Mouse (Mus musculus) frontal cortex, postnatal 36 days (tissue): ENCODE data around the gene Trim14.

Source experiments
- DNase-seq, 2 experiments: peaks; one replicate each; pipeline ENCODE4 v3.0.0; 2022; ENCODE audit warnings: low spot score in 2 of 2

The Trim14 gene

DNA sequence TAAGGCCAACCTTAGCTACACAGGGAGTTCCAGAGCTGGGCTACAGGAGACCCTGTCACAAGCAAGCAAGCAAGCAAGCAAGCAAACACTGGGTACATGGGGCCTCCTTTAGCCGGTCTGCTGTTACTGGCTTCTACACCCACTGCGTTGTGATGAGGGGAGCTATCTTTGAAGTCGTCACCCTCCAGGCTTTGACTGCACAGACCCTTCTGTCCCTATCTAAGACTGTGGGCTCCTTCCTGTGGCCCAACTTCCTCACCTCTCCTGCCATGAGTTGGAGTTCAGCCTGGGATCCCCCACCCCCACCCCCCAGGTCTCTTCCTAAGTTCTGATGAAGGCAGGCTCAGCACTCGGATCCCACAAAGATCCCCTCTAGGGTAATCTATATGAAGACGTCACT lies 26.1 kb upstream of the Trim14 start:
- no peak for DNase-seq

DNA sequence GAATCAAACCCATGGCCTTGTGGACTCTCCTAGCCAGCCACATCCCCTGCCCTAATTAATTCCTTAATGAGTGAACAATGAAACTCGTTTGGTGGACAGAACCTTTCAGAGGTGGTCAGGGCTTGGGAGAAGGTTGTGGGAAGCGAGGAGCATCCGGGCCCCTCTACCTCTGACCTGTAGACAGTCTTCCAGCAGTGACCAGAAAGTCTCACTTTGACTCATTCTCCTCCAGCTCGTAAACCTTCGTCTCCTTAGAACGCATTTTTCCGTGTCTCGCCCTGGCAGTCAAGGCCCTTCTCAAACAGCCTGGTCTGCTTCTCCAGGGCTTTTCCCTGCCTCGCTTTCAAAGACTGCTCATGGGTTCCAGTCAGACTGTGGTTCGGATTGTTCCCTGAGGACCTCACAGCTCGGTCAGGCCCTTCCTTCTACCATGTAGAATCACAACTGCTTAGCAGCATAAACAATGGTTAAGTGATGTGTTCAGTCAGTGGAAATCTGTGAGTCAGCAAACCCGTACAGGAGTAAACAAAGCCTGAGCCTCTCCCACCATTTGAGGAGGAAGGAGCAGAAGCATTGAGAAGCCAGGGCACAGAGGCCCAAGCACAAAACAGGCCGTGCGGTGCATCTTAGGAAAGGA lies 24.2 kb upstream of the Trim14 start:
- DNase-seq = no peak

DNA sequence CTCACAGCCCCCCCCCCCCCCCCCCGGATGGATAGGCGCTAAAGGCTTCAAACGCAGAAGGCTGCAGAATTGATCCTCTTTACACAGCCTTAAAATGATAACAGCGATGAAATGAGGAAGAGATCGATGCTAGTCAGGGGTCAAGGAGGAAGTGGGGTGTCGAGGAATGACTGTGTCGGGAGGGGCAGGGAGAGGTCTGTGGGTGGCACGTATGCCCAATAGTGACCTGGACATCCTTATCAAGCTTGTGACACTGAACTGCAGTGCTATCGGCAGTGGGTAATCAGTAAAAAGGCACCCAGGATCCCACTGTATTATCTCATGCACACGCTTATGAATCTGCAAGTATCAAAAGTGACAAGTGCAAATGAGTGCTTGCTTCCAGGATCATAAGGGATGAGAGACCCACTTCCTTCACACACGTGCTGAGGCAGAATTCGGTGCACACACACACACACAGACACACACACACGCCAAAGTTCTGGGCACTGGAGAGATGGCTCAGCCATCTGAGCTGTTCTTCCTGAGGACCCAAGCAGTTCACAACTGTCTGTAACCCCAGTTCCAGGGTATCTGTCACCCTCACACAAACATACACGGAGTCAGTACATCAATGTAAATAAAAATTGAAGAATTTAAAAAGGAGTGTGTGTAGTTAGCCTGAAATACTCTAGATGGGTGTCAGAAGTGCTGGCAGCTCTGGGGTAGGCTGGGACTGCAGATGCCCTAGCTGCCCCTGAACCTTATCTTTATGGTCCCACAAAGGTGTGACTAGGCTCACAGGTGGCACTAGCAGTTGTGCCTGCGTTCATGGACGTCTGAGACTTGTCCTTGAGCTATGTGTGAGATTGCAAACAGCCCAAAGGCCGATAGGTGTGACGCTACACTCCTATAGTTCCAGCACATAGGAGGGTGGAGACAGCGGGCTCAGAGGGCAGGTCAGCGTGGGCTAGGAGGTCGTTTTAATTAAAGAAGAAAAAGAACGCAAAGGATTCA lies 23.0 kb upstream of the Trim14 start:
- no peak for DNase-seq

DNA sequence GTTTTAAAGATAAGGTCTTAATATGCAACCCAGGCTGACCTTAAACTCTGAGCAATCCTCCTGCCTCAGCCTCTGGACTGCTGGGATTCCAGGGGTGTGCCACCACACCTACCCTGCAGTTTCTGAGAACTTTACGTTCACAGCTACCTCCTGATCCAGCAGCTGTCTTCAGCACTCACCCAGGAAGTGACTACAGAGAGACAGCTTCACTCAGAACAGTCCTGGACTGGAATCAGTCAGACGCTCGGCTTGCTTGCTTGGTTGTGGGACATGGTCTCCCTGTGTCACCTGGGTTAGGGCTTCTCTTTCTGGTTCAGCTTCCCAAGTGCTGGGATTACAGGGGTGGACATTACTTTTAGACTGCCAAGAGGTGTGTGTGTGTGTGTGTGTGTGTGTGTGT lies 21.0 kb upstream of the Trim14 start:
- no peak for DNase-seq

DNA sequence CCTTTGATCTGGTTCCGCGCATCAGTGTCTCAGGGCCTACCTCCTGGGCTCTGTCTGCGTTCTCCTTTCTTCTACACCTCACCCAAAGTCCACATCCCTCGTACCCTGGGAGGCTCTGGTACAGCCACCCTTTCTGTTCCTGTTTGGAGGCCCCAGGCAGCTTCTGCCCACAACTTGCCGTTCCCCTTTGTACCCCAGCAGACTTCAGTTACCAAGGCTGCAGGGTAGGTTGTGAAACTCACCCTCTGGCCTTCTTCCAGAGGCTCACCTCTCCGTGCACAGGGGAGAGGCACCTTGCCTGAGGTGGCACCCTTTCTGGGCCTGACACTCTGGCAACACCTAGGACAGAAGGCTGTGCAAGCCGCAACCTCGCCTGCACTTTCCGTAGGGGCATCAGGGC lies 19.8 kb upstream of the Trim14 start:
- DNase-seq = no peak

DNA sequence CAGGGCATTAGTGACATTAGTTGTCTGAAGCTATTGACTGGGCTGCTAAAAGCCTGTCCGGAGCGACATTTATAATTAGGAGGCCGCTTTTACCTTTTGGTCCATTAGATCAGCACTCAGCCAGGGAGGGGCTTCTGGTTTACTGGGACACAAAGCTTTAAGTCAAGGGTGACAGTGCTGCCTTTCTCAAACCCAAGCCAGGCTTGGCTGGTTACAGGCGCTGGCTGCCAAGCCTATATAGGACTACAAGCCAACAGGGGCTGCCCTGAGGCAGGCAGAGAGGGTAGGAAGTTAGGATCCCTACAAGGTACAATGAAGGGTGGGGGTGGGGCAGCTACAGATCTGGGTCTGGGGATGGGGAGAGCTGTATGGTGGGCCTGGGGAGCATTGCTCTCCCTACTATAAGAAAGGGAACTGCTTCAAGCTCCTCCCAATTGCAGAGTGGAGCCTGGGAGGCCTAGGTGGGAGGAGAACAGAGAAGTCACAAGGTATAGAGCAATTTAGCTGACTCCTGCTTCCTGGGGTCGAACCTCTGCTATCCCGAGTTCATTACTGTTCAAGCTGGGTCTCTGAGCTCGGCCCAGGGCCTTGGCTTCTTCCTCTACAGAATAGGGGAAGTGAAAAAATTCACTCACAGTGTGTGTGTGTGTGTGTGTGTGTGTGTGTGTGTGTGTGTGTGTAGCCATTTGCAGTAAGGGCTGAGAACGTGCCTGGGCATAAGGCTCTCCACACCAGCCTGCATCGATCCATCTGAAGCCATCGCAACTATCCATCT lies 18.5 kb upstream of the Trim14 start:
- no peak for DNase-seq

DNA sequence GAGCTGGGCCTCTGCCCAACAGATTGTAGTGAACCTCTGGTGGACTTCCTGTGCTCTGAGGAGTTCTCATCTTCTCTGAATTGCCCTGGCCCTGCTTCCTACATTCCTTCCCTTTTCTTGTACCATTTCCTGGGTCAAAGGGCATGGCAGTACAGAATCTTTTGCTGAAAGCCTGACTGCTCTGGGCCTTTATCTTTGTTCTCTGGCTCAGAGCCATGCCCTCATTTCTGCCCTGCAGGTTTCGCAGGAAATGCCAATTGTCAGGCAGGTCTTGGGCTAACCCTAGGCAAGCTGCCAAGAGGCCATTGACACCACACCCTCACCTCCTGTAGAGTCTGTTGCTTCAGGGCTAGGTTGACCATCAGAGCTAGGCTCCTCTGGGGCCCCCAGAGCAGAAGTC lies 17.9 kb upstream of the Trim14 start:
- no peak for DNase-seq

DNA sequence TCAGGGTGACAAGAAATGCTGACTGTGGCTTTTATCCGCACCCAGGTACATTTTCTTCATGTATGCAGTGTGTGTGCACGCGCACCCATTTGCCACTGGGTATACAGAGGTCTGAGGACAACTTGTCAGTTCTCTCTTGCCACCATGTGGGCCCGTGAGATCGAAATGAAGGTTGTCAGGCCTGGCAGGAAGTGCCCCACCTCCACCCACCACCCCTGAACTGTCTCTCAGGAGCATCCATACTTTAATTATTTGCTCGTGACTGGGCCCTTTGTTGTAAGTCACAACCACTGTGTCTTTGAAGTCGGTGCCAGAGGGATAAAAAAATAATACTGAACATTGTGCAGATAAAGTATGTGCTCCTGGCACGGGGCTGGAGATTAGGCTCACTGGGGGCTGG lies 14.5 kb upstream of the Trim14 start:
- no peak for DNase-seq

DNA sequence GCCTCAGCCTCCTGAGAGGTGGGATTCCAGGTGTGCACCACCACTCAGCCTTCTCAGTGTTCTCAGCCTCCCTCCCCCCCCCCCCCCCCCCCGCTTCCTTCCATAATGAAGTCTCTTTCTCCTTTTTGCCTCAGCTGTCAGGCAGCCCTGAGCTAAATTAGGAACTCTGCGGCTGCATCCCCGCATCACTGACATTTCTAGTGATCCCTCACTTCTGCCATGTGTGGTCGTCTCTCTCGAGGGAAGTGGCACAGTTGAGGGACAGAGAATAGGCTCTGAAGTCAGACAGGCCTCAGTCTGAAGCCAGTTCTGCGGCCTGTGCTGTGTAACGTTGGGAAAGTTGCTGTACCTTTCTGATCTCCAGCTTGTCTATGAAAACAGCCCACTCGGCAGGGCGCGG lies 14.0 kb upstream of the Trim14 start:
- no peak for DNase-seq

DNA sequence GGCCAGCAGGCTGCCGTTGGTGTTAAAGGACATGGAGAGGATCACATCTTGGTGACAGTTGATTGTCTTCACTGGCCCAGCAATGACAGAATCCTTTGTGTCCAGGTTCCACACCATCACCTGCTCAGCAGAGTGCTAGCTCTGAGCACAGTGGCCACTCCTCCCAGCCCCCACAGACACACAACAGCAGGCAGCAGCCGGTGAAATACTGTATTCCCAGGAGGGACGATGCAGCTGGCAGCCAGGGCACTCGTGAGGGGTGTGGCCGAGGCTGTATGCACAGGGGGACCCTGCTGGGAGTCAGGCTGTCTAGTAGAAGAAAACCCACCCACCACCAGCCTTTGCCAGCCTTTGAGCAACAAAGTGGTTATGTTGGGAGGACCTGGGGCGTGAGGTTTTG lies 10.8 kb upstream of the Trim14 start:
- DNase-seq = no peak

DNA sequence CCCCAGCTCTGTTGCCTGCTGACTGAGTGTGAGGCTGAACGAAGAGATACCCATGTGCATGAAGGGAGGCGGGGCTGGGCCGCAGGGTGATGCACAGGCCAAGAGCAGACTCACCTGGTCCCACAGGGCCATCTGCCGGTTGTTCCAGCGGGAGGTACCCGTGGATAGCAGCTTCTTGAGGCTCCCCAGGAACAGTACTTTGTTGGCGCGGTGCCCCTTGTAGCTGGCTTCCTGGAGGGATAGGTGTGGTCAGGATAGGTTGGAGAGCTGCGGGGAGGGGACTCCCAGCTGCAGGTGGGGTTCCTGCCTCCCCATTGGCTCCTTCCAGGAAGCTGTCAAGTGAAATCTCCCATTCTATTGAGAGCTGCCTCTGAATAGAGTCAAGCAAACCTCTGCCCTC lies 9.6 kb upstream of the Trim14 start:
- no peak for DNase-seq

DNA sequence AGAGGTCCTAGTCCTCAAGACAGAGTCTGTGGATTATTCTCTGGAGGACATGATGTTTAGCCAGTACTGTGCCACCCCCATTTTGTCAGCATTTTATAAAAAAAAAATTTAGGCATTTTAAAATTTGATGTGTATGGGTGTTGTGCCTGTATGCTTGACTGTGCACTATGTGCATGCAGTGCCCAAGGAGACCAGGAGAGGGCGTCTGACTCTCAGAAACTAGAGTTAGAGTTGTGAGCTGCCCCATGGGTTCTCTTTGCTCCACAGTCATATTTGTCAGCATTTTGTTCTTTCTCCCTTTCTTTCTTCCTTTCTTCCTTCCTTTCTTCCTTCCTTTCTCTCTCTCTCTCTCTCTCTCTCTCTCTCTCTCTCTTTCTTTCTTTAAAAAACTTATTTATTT lies 8.4 kb upstream of the Trim14 start:
- DNase-seq = no peak

DNA sequence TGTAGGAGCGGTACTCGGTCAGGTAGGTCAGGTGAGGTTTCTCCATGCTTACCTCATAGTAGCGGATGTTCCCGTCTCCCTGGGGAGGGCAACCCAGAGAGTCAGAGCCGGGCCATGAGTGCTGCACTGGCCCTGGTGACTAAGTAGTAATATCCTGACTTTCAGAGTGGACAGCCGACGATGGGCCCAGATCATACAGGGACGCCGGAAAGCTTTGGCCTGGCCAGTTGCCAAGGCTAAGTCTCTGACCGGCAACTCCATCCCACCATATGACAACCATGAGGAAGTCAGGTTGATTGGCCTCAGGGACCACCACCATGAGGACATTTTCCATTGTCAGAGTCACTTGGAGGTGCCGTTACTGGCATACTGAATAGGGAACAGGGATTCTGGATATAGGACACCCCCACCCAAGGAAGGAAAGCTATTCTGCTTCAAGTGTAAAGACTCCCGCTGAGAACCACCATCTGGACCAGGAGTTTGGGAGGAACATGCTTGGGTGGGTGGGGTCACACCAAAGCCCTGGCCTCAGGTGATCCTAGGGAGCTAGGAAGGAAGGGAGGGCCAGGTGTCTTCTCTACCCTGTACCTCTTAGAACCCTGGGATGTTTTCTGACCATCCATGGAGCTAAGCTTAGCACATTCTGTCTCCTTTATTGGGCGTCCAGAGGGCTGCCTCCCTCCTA lies 7.6 kb upstream of the Trim14 start:
- no peak for DNase-seq

DNA sequence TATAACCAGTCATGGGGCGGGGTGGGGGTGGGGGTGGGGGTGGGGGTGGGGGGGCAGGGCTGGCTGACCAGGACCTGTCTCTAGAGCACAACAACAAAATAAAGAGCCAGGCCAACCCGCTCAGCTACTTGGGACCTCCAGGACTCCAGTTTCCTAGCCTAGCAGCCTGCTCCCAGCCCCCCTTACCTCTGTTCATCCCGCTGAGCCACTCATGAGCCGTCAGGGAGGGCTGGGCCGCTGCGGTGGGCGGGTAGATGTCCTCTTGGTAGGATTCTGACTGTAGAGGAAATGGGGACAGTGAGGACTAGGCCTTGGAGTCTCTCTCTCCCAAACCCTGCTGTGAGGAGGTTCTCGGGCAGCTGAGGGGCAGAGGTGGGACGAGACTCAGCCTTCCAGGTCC lies 5.8 kb upstream of the Trim14 start:
- DNase-seq = no peak

DNA sequence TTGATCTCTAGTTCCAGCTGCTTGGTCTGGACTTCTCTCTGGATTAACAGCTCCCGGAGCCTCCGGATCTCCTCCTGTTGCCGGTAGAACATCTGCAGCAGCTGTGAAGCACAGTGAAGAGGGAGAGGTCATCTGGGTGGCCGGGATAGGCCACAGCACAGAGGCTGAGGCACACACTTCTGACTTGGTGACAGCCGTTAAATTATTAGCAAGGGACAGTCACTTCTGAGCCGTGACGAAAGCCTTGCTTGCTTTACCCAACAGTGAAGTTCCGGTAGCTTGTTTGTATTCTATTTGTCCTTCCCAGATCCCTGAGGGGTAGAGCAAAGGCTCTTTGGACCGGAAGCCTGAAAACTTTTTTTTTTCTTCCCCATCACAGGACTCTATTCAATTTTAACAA lies 3.2 kb upstream of the Trim14 start:
- no peak for DNase-seq

DNA sequence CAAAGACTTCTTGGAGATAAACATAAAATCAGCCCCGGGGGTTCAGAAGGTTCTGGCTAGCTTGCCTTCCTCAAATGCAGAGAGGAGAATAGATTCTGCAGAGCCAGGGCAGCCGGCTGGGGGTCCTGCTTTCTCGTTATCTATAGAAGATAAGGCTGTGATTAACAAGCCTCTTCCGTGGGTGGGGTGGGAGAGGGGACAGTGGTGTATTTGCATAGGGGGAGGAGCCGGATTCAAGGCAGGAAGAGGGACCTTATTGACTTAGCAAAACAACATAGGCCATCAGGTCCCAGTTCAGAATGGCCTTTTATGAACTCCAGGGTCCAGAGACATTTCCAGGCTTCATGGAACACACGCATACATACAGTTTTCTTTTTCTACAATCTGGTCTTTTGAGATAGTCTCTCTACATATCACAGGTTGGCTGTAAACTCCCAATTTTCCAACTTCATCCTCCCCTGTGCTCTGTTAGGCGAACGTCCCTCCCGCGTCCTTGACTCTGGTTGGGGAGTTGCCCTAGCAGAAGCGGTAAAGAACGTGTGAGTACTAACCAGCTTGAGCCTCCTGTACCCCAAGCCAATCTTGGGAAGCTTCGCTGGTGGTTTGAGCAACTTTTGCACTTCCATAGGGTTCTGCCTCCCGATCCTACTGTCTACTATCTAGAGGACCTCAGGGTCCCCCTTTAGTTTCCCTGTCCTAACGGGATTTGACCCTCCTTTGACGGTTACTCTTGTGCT lies 679 bp downstream of the Trim14 start:
- no peak for DNase-seq

DNA sequence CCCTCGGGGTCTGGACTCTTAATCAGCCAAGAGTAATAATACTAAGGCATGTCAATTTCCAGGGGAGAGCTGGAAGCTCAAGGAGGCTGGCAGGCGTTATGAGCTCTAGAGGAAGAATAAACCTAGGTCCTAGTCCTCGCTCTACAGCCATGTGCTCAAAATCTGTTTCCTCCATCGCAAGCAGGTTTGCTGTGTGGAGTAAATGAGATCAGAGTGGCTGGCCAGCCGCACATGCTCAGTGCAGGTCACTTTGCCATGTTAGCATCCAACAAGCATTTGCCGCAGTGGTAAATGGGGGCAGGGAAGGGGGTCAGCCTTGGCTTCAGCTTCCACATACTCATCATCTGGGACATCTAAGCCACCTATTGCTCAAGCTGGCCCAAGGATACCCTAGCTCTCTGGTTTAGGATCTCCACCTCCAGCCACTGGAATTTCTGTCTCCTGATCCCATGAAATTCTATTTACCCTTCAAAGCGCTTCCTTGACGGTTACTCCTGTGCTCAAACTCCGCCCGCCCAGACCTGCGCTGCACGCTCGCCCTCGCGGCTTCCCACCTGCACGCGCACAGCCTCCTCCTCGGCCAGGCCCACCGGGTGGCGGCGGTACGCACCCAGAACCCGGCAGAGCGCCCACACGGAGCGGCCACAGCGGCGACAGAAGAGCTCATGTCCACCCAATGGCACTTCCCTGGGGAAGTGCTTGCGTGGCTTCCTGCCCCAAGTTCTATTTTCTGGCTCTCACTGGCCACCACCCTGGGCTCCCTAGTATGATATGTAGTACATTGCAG lies 1.8 kb downstream of the Trim14 start:
- no peak for DNase-seq

DNA sequence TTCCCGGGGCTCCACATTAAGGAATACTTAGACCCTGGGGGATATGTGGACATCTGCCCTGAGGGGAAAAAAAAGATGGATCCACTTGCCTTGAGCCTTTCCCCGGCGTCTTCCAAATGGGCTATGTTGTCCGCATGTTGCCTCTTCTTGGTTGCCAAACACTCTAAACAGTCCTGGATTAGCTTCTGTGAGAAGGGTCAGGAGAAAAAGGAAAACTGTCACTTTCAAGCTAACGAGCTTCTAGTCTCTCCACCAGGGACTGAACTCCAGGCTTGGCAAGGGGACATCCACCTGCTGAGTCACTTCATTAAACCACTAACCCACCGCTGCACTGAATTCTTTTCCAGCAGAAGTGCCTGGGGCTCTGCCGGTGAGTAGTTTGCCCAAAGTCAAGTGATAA lies 3.0 kb downstream of the Trim14 start:
- no peak for DNase-seq

DNA sequence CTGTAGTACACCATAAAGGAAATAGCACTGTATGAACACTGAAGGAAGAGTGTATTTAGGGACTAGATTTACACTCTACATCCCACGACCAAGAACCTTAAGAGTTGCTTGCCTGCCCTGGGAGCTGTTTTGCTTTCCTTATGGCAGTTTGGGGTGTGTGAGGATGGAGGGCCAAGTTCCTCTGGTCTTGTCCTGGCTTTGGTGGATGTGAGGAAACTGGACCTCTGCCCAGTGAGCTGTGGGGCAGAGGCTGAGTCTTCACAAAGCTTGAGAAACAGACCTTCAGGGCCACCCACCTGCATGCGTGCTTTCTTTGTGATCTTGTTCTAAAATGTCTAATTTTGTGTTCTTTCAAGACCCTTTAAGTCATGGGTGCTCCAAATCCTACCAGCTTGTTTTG lies 3.4 kb downstream of the Trim14 start:
- DNase-seq = no peak

DNA sequence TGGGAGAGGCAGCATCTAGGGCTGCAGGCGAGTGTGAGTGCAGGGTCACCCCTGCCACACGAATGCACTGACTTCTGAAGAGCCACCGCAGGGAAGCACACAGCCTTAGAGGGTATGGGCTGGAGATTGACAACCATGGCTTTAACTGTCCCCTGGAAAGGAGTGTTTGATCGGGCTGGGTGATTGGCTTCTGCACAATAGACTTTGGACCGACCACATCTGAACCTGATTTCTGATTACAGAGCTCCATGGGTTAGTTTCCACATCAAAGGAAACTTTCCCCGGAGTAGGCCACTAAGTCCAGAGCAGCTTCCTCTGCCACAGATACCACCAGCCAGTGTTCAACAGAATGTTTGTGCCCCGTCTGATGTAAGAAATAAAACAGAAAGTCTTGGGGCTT lies 6.2 kb downstream of the Trim14 start:
- no peak for DNase-seq

DNA sequence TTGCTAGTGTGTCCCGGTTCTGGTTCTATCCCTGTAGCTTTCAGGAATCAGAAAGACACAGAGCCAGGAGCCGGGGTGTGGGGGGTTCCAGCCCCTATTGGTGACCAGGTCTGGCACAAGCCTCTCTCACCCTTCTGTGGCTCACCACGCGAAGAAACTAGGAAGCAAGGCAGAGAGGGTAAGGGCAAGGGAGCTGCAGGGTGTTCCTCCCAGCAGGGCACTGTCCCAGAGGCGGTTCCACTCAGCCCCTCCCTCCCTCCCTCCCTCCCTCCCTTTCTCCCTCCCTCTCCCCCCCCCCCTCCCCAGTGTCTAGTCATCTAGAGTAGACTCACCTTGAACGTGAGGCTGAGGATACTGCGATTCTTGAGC lies 8.4 kb downstream of the Trim14 start:
- DNase-seq = no peak
